Mouse (Mus musculus) lung, adult 2 months (tissue): ENCODE measurements around the gene Ptprd.

Experiments used
- CTCF ChIP-seq: fragments of 200-500 bp; IDR thresholded peaks from 2 replicates; pipeline ENCODE4 v1.5.1; 2011; ENCODE audit warnings: mild to moderate bottlenecking, low read length, control low read depth; ENCODE audit not compliant: insufficient read depth
- POLR2A ChIP-seq: fragments of 200-500 bp; IDR thresholded peaks from 2 replicates; pipeline ENCODE4 v1.6.1; 2011; ENCODE audit warnings: low read depth, mild to moderate bottlenecking, control low read depth, low read length, borderline replicate concordance; ENCODE audit errors: extremely low read depth

DNA sequence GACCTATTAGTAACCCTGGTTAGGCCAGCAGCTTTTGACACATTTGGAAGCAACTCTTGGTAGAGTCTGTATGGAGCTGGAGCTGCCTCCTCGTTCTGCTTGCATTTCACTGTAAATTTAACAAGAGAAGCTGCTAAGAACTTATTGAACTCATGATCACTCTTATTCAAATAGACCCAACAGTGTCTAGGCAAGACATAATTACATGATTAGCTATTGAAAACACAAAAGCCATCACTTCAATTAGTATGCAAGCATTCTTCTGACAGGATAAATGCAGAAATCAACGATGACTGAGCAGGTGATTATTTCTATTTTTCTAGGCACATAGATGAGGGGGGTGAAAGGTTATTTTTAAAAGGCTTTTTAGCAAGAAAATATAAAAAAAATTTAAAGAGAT lies 1104.5 kb downstream of the Ptprd start:
- TF ChIP-seq POLR2A (no peak), CTCF (no peak)
